Mouse (Mus musculus): Measurements from ENCODE around the gene Atp1a2.

DNA sequence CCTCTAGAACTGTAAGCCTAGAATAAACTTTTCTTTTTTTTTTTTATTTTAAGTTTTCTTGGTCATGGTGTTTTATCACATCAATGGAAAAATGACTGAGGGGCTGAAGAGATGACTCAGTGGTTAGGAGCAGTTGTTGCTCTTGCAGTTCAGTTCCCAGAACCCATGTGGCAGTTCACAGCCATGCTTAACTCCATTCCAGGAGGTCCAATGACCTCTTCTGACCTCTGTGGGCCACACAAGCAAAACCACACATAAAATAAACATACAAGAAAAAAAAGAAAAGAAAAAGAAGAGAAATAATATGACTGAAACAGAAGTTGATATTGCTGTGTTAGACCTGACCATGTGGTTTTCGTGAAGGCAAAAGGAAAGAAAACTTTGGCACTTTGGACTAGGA, 68.6 kb downstream of the Atp1a2 start:
- TF ChIP-seq MAFK (IDR thresholded peaks at IDR 0.05; ENCODE audit: insufficient read depth, low read depth, low read length): no peak
- no peak for TF ChIP-seq HCFC1 (IDR thresholded peaks at IDR 0.05; ENCODE audit: borderline replicate concordance, insufficient read depth, low read length)

Measured in ES-E14 (cell line).